Mouse (Mus musculus) intestine, embryonic 16.5 days (tissue): ENCODE results near the gene Marc1. TPM values are rescaled to one million over a fixed set of nuclear protein-coding genes. Genes with fewer than 3 reads are reported as not detected.

Source experiments
- ATAC-seq: fragments of 200-750 bp; cut with Nextera tagmentation; 2 replicates; pipeline ENCODE4 v1.8.0; 2017; ENCODE audit warnings: moderate TSS enrichment, moderate library complexity
- H3K27ac ChIP-seq: fragments of 300-500 bp; sonication (generic); 2 replicates; pipeline ENCODE4 v1.5.1; 2014; ENCODE audit warnings: mild to moderate bottlenecking, low read length
- H3K27me3 ChIP-seq: fragments of 300-500 bp; sonication (generic); replicated peaks from 2 replicates; pipeline ENCODE4 v1.6.1; 2014; ENCODE audit warnings: low read length, control low read depth, mixed read lengths; ENCODE audit not compliant: control insufficient read depth, insufficient read depth
- H3K36me3 ChIP-seq: fragments of 300-500 bp; sonication (generic); 2 replicates; pipeline ENCODE4 v1.6.1; 2014; ENCODE audit warnings: low read length, control low read depth; ENCODE audit not compliant: control insufficient read depth, insufficient read depth
- H3K4me1 ChIP-seq: fragments of 300-500 bp; sonication (generic); 2 replicates; pipeline ENCODE4 v1.6.1; 2014; ENCODE audit warnings: low read length, control low read depth, mixed read lengths; ENCODE audit not compliant: control insufficient read depth, insufficient read depth
- H3K4me2 ChIP-seq: fragments of 300-500 bp; sonication (generic); 2 replicates; pipeline ENCODE4 v1.6.1; 2014; ENCODE audit warnings: low read depth, low read length, control low read depth
- H3K4me3 ChIP-seq: fragments of 300-500 bp; sonication (generic); 2 replicates; pipeline ENCODE4 v1.5.1; 2014; ENCODE audit warnings: mild to moderate bottlenecking, low read length
- H3K9ac ChIP-seq: fragments of 300-500 bp; sonication (generic); 2 replicates; pipeline ENCODE4 v1.6.1; 2014; ENCODE audit warnings: low read depth, low read length
- H3K9me3 ChIP-seq: fragments of 300-500 bp; sonication (generic); 2 replicates; pipeline ENCODE4 v1.6.1; 2016; ENCODE audit warnings: low read length, control low read depth; ENCODE audit not compliant: control insufficient read depth
- WGBS: fragments of 180-500 bp; shearing (Covaris S2); extraction: QIAGEN DNeasy Blood & Tissue Kit; methylation state at CpG from one replicate; pipeline ENCODE4 v1.1.7; 2014; 5-methylcytosine and 5-hydroxymethylcytosine counted together
- microRNA counts: library from miRNA; unstranded; fragments of <30 nt; microRNA quantifications from one replicate; lab custom pipeline; 2016
- microRNA-seq: library from miRNA; unstranded; fragments of <30 nt; microRNA quantifications from one replicate; pipeline ENCODE4, GENCODE M21; 2016
- polyA plus RNA-seq: library from polyadenylated mRNA; unstranded; fragments of >200 nt; fragmentation: Nextera tagmentation; extraction: Ambion mirVana; gene quantifications from 2 replicates; pipeline ENCODE4 v1.2.1, GENCODE M21; 2015

Marc1 gene
- polyA plus RNA-seq, 1 experiment from 2014 or later: 1.5 TPM

DNA sequence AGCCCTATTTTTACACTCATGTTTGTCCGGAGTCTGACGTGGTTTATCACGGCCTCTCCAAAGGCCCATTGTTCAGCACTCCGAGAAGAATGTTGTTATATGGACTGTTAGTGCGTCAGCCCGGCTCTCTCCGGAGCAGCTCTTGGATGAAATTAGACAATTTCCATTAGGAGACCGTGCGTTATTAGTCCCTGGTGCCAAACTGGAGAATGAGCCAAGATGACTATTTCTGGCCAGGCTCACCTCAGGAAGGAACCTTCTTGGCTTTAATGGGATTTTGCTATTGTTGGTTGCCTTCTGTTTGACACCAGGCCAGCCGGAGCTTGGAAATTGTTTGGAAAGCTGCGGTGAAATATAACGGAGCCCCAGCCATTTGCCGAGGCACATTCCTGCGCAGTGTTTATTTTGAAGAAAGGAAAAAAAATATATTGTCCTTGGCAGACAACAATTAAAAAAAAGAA is 62.4 kb downstream of the Marc1 start:
- 37% methylated on average over 14 of the region's 14 CpGs for WGBS
- ATAC-seq: peak; percentile 81
- no peak overlapping the region for H3K4me2 ChIP-seq

DNA sequence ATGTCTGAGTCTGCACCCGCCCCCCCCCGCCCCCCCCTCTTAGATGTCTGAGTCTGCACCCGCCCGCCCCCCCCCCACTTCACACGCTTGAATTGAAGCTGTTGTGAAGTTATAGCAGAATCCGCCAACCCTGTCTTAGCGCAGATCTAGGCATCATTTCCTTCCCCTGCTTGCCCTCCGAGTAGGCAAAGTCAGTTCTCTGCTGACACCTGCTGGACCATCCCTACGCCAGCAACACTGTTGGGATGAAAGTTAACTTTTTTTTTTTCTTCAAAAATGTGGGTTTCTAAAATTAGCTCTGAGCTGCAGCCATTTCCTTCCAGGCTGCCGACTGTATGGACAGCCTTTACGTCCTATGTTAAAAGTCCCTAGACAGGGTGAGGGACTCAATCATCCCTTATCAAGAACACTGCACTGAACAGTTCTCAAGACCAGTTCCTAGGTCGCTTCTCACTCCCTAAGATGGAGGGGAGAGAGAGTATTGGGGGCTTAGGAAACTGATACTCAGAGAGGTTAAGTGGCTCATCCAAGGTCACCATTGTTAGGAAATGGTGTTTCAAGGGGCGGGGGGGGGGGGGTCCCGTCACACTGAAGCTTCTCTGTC is 73.1 kb downstream of the Marc1 start:
- Histone ChIP-seq H3K4me2 (0 out of 2 replicates have a peak overlapping the region, but pooled peaks have one; percentile 10), H3K27ac (no peak overlapping the region), H3K4me3 (no peak overlapping the region), H3K36me3 (no peaks in the 10 kb centered on the region), H3K27me3 (peaks cover 16% of the 10 kb centered on the region; the same call in 1 of the 2 replicates), H3K9me3 (no peaks in the 10 kb centered on the region), H3K4me1 (peaks cover 3% of the 10 kb centered on the region; the same call in 1 of the 2 replicates), H3K9ac (no peak overlapping the region)
- 4% methylated on average over 14 of the region's 14 CpGs for WGBS
- peak; percentile 58 for ATAC-seq

More for the DNA sequence above, 62.4 kb downstream of the Marc1 start:
- Histone ChIP-seq H3K27ac (peak overlapping the region; percentile 64), H3K4me1 (peaks cover 6% of the 10 kb centered on the region), H3K9me3 (no peaks in the 10 kb centered on the region), H3K4me3 (no peak overlapping the region), H3K27me3 (no peaks in the 10 kb centered on the region), H3K9ac (no peak overlapping the region), H3K36me3 (no peaks in the 10 kb centered on the region)

DNA sequence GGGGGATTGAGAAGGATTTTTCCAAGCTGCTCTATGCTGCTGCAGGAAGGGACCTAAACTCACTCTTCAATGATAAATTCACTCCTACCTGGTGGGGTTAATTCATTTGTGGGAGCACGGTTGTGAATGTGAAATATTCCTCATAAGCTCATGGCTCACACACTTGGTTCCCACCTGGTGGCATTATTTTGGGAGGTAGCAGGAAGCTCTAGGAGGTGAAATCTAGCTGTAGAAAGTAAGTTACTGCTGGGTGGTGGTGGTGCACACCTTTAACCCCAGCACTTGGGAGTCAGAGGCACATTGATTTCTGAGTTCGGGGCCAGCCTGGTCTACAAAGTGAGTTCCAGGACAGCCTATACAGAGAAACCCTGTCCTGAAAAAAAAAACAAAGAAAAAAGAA is 73.9 kb downstream of the Marc1 start:
- Histone ChIP-seq H3K4me1 (peaks cover 3% of the 10 kb centered on the region; the same call in 1 of the 2 replicates), H3K27me3 (peaks cover 17% of the 10 kb centered on the region; the same call in 1 of the 2 replicates), H3K4me3 (no peak overlapping the region), H3K9me3 (no peaks in the 10 kb centered on the region), H3K9ac (no peak overlapping the region), H3K36me3 (no peaks in the 10 kb centered on the region), H3K4me2 (no peak overlapping the region), H3K27ac (no peak overlapping the region)
- ATAC-seq: no peak
- 33% methylated on average over 2 of the region's 2 CpGs for WGBS

MicroRNAs within 50 kb of the gene (microRNA counts, 519-probe panel; counts per million panel counts)
- 3,004 counts per million, percentile 77 among the panel's probes with 10 or more counts for microRNA mmu-miR-1981 (lab: Ali Mortazavi, UCI)

Small RNAs within 50 kb of the gene (microRNA-seq; reads per million reads assigned to microRNA genes)
- 252 reads per million, percentile 60 among the genes with 10 or more reads in this experiment for gene Mir1981

Other genes with a start within 250 kb of the Marc1 start
- 30.0 and 33.8 TPM in 2 replicates for gene Hlx, start 78.7 kb downstream of the Marc1 start, polyA plus RNA-seq
- gene Marc2, start 35.1 kb upstream of the Marc1 start, polyA plus RNA-seq: 404 and 475 TPM in 2 replicates
- 1.8 and 2.0 TPM in 2 replicates for gene C130074G19Rik, start 71.9 kb upstream of the Marc1 start, polyA plus RNA-seq
- 1.9 TPM in 2 replicates for gene Mark1, start 188.3 kb upstream of the Marc1 start, polyA plus RNA-seq